Mouse (Mus musculus): ENCODE data around the gene Limch1. TPM values are rescaled to one million over a fixed set of nuclear protein-coding genes. Genes with fewer than 3 reads are reported as not detected.

The Limch1 gene
- polyA plus RNA-seq, 1 experiment = not detected

- TF ChIP-seq POLR2A (IDR thresholded peaks at IDR 0.05; ENCODE audit: borderline replicate concordance, low read depth, low read length) (no peak), CTCF (IDR thresholded peaks at IDR 0.05; ENCODE audit: low read depth, low read length) (no peak)
- H3K27ac ChIP-seq (ENCODE audit: insufficient read depth, low read depth, low read length) = no peak overlapping the region
- peaks cover 2% of the 10 kb centered on the region for H3K4me1 ChIP-seq (ENCODE audit: control insufficient read depth, insufficient read depth, low read length)
- no peak overlapping the region for H3K4me3 ChIP-seq (ENCODE audit: insufficient read depth, low read length)
These were observed 183.7 kb downstream of the Limch1 start for GRCm38 (mm10) chr5:66929291-66929690.

- Histone ChIP-seq H3K27ac (ENCODE audit: insufficient read depth, low read depth, low read length) (no peak overlapping the region), H3K4me3 (ENCODE audit: insufficient read depth, low read length) (no peak overlapping the region), H3K4me1 (ENCODE audit: control insufficient read depth, insufficient read depth, low read length) (peaks cover 6% of the 10 kb centered on the region)
- no peak for TF ChIP-seq POLR2A (IDR thresholded peaks at IDR 0.05; ENCODE audit: borderline replicate concordance, low read depth, low read length)
- TF ChIP-seq CTCF (IDR thresholded peaks at IDR 0.05; ENCODE audit: low read depth, low read length) = no peak
These were observed 187.6 kb downstream of the Limch1 start for GRCm38 (mm10) chr5:66933134-66933804.

- TF ChIP-seq CTCF (IDR thresholded peaks at IDR 0.05; ENCODE audit: low read depth, low read length) = no peak
- no peak for TF ChIP-seq POLR2A (IDR thresholded peaks at IDR 0.05; ENCODE audit: borderline replicate concordance, low read depth, low read length)
- no peak overlapping the region for H3K27ac ChIP-seq (ENCODE audit: insufficient read depth, low read depth, low read length)
- peaks cover 6% of the 10 kb centered on the region for H3K4me1 ChIP-seq (ENCODE audit: control insufficient read depth, insufficient read depth, low read length)
- H3K4me3 ChIP-seq (ENCODE audit: insufficient read depth, low read length) = no peak overlapping the region
These were observed 189.0 kb downstream of the Limch1 start for GRCm38 (mm10) chr5:66934585-66934984.

- H3K4me3 ChIP-seq (ENCODE audit: insufficient read depth, low read length) = no peak overlapping the region
- H3K27ac ChIP-seq (ENCODE audit: insufficient read depth, low read depth, low read length) = no peak overlapping the region
- H3K4me1 ChIP-seq (ENCODE audit: control insufficient read depth, insufficient read depth, low read length) = peaks cover 14% of the 10 kb centered on the region
- no peak for TF ChIP-seq CTCF (IDR thresholded peaks at IDR 0.05; ENCODE audit: low read depth, low read length)
- TF ChIP-seq POLR2A (IDR thresholded peaks at IDR 0.05; ENCODE audit: borderline replicate concordance, low read depth, low read length) = no peak
These were observed 191.7 kb downstream of the Limch1 start for GRCm38 (mm10) chr5:66937376-66937775.

- no peak overlapping the region for H3K27ac ChIP-seq (ENCODE audit: insufficient read depth, low read depth, low read length)
These were observed 196.3 kb downstream of the Limch1 start for GRCm38 (mm10) chr5:66941710-66942450.

GRCm38 (mm10) chr5:66942922-66943321 lies 197.3 kb downstream of the Limch1 start:
- Histone ChIP-seq H3K27ac (ENCODE audit: insufficient read depth, low read depth, low read length) (no peak overlapping the region), H3K4me1 (ENCODE audit: control insufficient read depth, insufficient read depth, low read length) (peaks cover 14% of the 10 kb centered on the region), H3K4me3 (ENCODE audit: insufficient read depth, low read length) (no peak overlapping the region)
- no peak for TF ChIP-seq POLR2A (IDR thresholded peaks at IDR 0.05; ENCODE audit: borderline replicate concordance, low read depth, low read length)
- TF ChIP-seq CTCF (IDR thresholded peaks at IDR 0.05; ENCODE audit: low read depth, low read length) = no peak

More at GRCm38 (mm10) chr5:66941710-66942450, 196.3 kb downstream of the Limch1 start:
- Histone ChIP-seq H3K4me1 (ENCODE audit: control insufficient read depth, insufficient read depth, low read length) (peaks cover 12% of the 10 kb centered on the region), H3K4me3 (ENCODE audit: insufficient read depth, low read length) (no peak overlapping the region)
- TF ChIP-seq POLR2A (IDR thresholded peaks at IDR 0.05; ENCODE audit: borderline replicate concordance, low read depth, low read length) (no peak), CTCF (IDR thresholded peaks at IDR 0.05; ENCODE audit: low read depth, low read length) (no peak)

GRCm38 (mm10) chr5:66943521-66943920 lies 197.9 kb downstream of the Limch1 start:
- TF ChIP-seq POLR2A (IDR thresholded peaks at IDR 0.05; ENCODE audit: borderline replicate concordance, low read depth, low read length) = no peak
- no peak for TF ChIP-seq CTCF (IDR thresholded peaks at IDR 0.05; ENCODE audit: low read depth, low read length)
- Histone ChIP-seq H3K4me1 (ENCODE audit: control insufficient read depth, insufficient read depth, low read length) (peaks cover 14% of the 10 kb centered on the region), H3K27ac (ENCODE audit: insufficient read depth, low read depth, low read length) (no peak overlapping the region), H3K4me3 (ENCODE audit: insufficient read depth, low read length) (no peak overlapping the region)

GRCm38 (mm10) chr5:66947958-66948357 lies 202.3 kb downstream of the Limch1 start:
- Histone ChIP-seq H3K4me1 (ENCODE audit: control insufficient read depth, insufficient read depth, low read length) (peaks cover 2% of the 10 kb centered on the region; the same call in 1 of the 2 replicates), H3K27ac (ENCODE audit: insufficient read depth, low read depth, low read length) (no peak overlapping the region), H3K4me3 (ENCODE audit: insufficient read depth, low read length) (no peak overlapping the region)
- TF ChIP-seq POLR2A (IDR thresholded peaks at IDR 0.05; ENCODE audit: borderline replicate concordance, low read depth, low read length) (no peak), CTCF (IDR thresholded peaks at IDR 0.05; ENCODE audit: low read depth, low read length) (no peak)

- Histone ChIP-seq H3K27ac (ENCODE audit: insufficient read depth, low read depth, low read length) (no peak overlapping the region), H3K4me1 (ENCODE audit: control insufficient read depth, insufficient read depth, low read length) (peaks cover 2% of the 10 kb centered on the region; the same call in 1 of the 2 replicates), H3K4me3 (ENCODE audit: insufficient read depth, low read length) (no peak overlapping the region)
- TF ChIP-seq POLR2A (IDR thresholded peaks at IDR 0.05; ENCODE audit: borderline replicate concordance, low read depth, low read length) = no peak
- no peak for TF ChIP-seq CTCF (IDR thresholded peaks at IDR 0.05; ENCODE audit: low read depth, low read length)
These were observed 203.6 kb downstream of the Limch1 start for GRCm38 (mm10) chr5:66949098-66949692.

- H3K27ac ChIP-seq (ENCODE audit: insufficient read depth, low read depth, low read length) = no peak overlapping the region
- no peak for TF ChIP-seq CTCF (IDR thresholded peaks at IDR 0.05; ENCODE audit: low read depth, low read length)
- TF ChIP-seq POLR2A (IDR thresholded peaks at IDR 0.05; ENCODE audit: borderline replicate concordance, low read depth, low read length) = no peak
- no peaks in the 10 kb centered on the region for H3K4me1 ChIP-seq (ENCODE audit: control insufficient read depth, insufficient read depth, low read length)
- H3K4me3 ChIP-seq (ENCODE audit: insufficient read depth, low read length) = no peak overlapping the region
These were observed 207.7 kb downstream of the Limch1 start for GRCm38 (mm10) chr5:66953375-66953774.

Measured in bone marrow macrophage, adult 2 months (primary cell).